Mouse (Mus musculus): Measurements from ENCODE around the gene Ssbp4.

DNA sequence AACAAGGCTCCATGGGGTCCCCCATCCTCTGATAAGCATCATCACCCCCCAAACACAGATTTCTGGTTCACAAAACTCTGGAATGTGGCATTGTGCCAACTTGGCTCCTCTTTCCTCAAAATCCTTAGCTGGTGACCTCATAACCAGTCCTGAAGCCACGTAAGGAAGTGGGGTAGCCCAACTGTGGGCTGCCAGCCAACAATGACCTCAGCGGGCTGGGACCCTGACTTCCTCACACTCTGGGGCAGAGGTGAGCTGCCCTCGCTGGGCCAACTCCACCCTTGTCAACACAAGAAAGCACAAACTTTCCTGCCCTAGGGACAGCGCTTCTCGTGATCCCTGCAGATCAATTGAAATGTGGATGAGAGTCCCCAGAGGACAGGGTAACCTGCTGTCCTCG lies 25.4 kb upstream of the Ssbp4 start:
- TF ChIP-seq CTCF (IDR thresholded peaks at IDR 0.05; ENCODE audit: borderline replicate concordance, insufficient read depth, low read depth, low read length): no peak
- no peak for TF ChIP-seq POLR2A (IDR thresholded peaks at IDR 0.05; ENCODE audit: borderline replicate concordance, insufficient read depth, low read length)

Measured in cerebellum, adult 2 months (tissue).